Mouse (Mus musculus) c-Kit-negative CD71-positive TER-119-positive erythroid progenitor cells, embryonic 14.5 days (primary cell): ENCODE measurements around the gene Ticrr.

Experiments used
- DNase-seq: peaks from one replicate; pipeline ENCODE4 v3.0.0-alpha.2; 2013; ENCODE audit warnings: low read depth, low spot score

Gene Ticrr

DNA sequence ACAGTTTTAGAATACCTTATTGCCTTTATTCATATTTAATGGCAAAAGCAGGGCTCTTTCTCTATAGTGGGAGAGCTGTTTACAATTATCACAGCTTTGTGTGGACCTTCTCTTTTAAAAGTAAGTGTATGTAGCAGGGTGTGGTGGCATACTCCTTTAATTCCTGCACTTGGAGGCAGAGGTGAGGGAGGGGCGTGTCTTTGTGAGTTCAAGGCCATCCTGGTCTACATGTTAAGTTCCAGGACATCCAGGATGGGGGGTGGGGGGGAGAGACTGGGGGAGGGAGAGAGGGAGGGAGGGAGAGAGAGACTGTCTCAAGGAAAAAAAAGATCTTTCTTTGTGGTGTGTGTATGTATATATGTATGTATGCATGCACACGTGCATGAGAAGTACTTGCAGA lies 20.2 kb downstream of the Ticrr start:
- DNase-seq, result no peak

DNA sequence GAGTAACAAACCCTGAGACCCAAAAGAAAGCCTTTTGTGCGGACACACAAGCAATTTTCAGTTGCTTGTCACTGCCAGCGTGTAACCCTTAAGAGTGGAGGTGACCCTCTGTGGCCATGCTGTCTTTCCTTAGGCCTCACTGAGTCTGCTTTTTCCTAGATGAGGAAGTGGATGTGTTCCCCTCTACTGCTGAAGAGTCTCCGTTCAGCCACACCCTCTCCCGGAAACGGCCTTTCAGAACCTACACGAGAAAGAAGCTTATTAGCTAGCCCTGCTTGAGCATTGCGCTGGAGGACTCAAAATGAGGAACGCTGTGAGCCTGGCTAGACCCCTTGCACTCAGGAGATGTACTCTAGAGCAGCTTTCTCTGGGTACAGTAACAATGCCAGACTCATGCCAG lies 36.5 kb downstream of the Ticrr start:
- DNase-seq, result no peak

DNA sequence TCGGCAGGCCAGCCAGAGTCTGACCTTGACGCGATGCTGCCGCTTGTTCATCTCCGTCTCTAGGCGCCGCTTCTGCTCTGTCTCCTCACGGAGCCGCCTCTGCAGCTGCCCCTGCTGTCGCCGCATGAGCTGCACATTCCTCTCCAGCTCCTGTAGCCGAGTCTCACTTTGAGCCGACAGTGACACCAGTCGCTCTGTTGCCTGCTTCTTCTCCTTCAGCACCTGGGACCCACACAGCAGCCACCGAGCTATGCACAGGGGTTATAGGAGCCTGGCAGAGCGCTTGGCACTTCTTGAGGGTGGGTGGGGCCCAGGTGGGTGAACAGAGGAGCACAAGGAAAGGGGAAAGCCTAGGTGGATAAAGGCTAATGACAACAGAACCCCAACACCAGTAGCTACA lies 42.8 kb downstream of the Ticrr start:
- no peak for DNase-seq

DNA sequence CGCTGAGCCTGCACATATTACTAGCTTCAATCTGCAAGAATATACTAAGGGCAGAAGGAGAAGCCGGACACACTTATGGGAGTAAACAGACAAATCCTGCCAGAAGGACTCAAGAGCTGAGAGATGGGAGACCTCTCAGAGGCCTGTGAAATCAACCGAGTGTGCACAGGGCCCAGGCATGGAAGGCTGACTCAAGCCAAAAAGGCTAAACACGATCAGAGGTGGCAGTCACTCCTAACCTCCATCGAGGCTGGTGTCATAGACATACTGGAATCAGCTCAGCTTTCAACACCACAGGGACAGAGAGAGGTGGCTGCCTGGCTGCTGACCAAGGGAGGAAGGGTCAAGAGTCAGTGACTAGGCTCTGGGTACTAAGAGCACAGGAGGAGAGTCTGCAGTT lies 45.2 kb downstream of the Ticrr start:
- no peak for DNase-seq

DNA sequence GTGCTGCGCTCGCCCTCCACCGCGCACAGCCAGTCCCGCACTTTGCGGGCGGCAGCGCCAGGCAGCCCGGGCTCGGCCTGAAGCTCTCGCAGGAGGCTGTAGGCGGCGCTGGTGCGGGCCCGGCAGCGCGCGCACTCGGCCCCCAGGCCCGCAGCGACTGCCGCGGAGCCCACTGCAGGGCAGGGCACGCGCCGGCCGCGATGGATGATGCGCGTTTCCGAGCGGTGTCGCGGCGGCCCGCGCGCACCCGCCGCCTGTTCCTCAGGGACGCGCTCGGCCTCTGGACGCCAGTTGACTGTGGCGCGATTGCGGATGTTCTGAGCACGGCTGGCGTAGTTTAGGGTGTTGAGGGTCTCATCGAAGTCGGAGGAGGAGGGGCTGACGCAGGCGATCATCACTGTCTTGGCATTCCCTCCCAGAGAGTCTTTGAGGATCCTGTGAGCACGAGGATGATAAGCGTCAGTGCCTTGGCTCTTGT lies 50.2 kb downstream of the Ticrr start:
- DNase-seq, result no peak

DNA sequence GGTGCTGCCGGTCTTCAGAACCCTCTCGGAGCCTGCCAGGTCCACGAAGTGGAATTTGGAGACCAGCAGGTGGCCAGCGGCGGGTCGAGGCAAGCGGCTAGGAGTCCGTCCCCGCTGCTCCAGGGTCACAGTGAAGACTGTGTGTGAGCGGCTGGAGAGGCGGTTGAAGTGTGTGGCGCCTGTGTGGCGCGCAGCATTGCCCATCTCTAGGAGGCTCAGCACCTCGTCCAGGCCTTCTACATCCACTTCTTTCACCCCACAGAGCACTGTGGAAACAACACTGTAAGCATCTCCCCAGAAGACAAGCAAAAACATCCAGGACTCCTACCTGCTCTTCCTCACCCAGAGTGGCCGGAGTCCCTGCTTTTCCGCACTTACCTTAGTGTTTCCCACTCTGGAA lies 50.8 kb downstream of the Ticrr start:
- no peak for DNase-seq

DNA sequence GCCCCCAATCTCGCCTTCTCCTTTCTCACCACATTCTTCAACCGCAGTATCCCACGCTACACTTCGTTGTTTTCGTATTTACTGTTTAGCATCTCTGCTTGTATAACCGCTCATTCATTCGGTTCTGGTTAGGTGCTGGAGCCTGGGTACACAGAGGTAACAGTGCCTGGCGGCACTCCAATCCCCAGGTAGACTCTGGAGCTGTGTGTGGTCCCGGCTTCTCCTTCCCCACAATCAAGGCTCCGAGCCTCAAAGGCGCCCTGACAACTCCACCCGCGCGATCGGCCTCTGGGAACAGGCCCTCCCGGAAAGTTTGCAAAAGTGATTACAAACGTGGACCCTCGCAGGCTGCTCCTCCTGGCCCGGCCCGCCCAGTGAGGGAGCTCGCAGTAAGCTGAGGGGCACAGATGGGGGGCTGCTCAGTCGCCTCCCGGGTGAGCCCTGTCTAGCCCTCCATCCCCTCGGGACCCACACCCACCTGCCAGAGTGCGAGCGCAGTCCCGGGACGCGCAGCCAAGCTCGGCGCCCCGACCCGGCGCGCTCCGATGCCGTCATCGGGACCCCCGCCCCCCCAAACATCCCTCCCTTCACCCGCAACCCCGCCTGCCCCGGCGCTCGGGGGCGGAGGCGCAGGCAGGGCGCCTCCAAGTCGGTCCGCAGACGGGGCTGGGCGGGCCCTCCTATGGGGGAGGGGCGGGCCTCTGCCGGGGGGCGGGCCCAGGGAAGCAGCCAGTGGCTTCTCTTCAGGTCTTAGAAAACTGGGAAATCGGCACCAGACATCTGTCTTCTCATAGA lies 55.4 kb downstream of the Ticrr start, which contains the start of gene Kif7:
Kif7 (minus strand) TSS at position 534 of the 795 bp plus-strand sequence.
- DNase-seq, result no peak

DNA sequence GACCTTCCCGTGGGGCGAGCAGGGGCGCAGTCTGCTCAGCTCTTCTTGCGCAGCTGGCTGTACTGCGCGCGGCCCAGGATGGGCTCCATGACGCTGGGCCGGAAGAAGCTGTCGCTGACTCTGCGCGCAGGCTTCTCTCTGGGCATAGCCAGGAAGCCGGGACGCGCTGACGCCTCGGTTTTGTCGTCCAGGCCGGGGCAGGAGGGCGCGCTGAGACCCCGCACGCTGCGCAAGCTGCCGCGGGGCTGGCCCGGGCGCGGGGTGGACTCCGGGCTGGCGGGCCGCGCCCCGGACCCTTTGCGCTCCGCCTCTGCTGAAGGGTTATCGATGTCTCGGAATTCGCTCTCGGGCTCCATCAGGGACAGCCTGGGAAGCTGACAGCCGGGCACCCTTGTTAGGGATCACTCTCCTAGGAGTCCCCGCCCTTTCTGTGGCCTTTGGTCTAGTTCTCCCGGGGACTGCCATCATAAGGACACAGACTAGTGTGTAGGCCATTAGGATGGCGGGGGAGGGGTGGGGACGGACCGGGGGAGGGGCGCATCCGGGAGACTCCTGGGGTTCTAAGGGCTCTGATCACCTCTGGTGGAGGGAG lies 61.5 kb downstream of the Ticrr start:
- no peak for DNase-seq

DNA sequence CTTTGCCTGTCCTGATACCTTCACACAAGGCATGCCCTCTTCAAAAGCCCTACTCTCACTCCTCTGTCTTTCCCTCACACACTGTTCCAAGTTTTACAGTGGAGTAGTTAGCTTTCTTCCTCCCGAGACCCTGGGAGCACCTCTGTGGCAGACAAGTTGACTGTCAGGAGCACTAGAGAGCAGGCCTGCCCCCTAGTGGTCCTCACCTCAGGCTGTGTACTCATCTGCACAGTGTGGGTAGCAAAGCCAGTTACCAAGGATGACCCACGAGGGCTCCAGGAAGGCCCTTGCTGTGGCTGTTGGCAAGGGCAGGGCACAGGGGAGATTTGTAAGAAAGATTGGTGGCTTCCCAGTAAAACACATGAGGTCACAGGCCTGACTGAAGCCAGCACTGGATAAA lies 67.1 kb downstream of the Ticrr start:
- DNase-seq, result no peak

DNA sequence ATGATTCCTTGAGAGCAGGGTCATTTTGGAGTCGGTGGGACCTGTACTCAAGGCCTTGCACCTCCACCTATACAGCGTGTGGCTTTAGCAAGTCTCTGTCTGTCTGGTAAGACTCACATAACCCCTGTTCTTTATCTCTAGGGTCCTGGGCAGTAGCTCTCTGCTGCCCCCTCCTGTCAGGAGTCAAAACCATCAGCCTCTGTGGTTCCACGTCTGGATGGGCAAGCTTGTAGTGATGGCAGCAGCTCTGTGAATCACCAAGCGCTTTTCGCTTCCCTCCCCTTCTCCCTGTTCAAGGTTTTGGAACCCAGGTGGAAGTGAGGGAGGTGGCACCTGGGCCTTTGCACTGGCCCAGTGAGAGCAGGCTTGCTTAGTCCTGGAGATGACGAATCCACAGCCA lies 68.2 kb downstream of the Ticrr start:
- DNase-seq, result peak; percentile 17

DNA sequence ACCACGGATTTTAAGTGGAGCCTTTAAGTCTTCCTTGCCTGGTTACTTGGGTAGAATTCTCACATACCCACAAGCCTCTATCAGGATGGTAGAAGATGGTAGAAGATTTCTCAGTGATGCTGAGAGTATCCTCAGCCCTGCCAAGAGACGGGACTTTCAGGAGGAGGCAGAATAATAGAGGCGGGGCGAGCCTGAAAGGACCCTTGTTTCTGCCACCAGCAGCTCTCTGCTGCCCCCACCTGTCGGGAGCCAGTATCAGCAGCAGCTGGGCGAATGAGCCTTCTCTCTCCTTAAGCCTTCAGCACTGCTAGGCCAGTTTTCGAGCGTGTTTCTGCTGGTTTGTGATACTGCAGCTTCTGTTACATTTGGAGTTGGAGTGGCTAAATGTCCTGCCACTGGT lies 69.2 kb downstream of the Ticrr start:
- no peak for DNase-seq

DNA sequence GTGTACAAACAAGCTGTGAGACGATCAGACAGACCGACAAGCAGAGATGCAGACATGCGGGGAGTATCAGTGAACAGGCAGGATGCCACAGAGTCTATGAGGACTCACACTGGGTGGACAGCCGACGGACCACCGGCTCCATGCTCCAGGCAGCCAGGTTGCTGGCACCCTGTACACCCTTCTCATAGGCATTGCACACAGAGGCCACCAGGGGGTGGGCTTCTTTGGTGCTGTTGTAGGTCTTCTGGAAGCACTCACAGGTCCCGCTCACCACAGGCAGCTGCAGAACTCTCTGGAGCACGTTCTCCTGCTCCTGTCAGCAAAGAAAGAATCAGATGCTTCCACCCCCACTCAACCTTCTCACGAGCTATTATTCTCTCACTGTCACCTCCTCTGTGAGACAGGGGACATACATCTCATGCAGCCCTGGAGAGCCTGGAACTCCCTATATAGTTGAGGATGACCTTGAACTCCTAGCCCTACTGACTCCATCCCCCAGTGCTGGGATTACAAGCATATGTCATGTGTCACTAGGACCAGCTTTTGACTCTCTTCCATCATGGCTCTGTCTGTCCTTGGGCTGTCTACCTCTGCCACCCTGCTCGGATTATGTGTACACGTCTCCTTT lies 69.9 kb downstream of the Ticrr start:
- no peak for DNase-seq

DNA sequence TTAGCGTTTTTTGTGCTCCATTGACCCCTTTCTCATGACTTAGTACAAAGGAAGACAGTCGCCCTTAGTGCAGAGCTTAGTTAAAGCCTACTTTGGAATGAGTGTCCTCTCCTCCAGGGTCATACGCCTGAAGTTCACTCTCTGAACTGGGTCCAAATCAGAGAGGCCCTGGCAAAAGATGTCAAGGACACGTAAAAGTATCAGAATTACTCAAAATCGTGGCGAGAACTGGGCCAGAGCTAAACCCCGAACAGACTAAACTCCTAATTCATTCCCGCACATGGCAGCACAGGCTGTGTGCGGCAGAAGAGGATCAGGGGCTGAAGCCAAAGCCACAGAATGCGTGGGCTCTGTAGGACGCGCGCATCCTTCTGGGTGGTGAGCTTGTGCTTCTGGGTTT lies 71.4 kb downstream of the Ticrr start:
- no peak for DNase-seq

DNA sequence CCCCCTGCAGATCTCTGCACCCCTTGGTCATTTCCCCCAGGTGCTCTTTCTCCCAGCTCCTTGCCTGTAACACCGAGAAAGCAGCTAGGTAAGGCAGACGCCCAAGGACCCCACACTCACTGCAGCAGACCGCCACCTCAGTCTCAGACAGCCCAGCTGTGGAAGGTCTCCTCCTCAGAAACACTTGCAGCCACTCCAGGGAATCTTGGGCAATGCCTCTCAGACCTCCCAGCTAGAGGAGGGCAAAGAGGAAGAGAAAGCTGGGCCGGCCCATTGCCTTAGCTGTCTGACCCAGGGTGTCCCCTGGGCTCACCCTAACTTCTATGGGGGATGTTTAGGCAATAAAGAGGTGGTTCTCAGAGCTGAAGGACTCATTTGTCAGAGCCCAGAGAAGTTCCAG lies 72.6 kb downstream of the Ticrr start, which contains the start of gene Plin1:
Plin1 (minus strand) TSS at position 282 of the 400 bp plus-strand sequence.
- DNase-seq, result no peak

DNA sequence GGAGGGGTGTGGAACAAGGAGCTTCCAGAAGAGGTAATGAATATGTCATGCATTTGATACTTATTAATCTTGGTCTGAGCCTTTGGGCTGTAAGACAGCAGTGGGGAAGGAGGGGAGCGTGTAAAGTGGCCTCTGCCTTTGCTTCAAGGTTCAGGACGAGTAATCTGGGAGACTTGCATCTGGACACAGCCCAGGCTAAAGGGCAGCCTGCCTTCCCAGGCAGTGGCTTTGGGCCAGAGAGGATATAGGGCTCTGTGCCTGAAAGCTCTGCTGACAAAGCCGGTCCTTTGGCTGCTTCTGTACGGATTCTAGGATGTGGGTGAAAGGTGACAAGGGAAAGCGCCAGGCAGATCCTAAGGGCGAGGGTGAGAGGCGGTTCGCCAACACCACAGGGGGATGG lies 74.6 kb downstream of the Ticrr start:
- DNase-seq, result no peak

DNA sequence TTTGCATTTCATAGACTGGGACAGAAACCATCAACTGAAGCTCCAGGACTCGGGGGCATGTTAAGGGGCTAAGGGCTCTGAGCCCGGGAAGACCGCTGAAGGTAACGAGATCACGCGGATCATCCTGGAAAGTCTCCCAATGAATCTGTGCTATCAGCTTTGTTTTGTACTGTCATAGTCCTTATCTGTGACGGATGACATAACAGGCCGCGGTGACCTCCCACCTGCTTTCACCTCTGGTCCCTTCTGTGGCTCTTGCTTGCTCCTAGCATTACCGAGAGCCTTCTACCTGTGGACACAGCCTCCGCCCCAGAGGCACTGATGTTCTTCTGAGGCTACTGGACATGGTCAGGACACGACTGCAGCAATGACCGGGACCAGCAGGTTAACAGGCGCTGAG lies 76.5 kb downstream of the Ticrr start:
- no peak for DNase-seq

DNA sequence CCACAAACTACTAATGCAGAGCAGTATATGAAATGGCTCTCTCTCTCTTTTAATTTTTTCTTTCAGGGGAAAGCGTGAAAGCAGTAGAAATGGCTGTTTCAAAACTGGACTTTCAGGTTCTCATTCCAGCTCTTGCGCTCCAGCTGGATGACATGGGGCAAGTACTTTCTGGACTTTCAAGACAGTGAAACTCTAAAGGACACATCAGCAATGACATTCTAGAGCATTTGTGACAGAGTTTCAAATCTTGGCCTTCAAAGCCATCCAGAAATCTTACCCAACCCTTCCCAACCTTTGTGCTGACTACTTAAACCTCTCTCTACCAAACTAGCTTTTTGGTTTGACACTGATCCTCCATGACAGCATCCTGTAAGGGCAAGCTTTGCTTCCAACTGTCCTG lies 78.9 kb downstream of the Ticrr start:
- no peak for DNase-seq

DNA sequence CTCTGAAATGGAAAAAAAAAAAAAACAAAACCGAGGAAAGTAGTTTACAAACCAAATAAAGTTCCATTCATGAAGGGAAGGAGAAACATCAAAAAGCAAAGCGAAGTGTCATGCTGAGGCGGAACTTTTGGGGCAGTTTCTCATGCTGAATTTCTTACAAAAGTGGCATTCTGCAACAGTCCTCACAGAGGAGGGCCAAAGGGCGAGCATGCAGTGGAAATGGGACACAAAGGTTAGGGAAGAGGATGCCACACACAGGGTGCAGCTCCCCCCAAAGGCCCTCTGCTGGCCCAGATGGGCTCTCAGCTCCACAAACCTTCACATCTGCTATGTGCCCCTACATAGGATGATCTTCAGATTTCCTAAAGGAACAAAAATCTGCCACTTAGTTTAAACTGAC lies 80.3 kb downstream of the Ticrr start:
- DNase-seq, result no peak

DNA sequence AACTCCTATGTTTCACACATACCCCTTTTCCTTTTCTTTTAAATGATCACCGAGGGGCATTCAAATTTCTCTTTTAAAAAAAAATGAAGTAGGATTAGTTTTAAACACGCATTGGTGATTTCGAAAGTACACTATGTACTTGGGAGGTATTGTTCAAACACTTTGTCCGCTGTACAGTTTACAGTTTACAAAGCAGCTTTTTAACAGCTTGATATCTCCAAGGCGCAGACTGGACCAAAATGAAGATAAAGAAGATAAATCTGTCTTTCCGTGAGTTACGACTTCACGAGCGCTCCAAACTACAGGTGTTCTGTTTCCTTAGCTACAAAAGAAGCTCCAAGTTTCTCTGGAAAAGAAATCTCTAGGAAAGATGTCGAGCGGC lies 82.3 kb downstream of the Ticrr start:
- DNase-seq, result no peak

DNA sequence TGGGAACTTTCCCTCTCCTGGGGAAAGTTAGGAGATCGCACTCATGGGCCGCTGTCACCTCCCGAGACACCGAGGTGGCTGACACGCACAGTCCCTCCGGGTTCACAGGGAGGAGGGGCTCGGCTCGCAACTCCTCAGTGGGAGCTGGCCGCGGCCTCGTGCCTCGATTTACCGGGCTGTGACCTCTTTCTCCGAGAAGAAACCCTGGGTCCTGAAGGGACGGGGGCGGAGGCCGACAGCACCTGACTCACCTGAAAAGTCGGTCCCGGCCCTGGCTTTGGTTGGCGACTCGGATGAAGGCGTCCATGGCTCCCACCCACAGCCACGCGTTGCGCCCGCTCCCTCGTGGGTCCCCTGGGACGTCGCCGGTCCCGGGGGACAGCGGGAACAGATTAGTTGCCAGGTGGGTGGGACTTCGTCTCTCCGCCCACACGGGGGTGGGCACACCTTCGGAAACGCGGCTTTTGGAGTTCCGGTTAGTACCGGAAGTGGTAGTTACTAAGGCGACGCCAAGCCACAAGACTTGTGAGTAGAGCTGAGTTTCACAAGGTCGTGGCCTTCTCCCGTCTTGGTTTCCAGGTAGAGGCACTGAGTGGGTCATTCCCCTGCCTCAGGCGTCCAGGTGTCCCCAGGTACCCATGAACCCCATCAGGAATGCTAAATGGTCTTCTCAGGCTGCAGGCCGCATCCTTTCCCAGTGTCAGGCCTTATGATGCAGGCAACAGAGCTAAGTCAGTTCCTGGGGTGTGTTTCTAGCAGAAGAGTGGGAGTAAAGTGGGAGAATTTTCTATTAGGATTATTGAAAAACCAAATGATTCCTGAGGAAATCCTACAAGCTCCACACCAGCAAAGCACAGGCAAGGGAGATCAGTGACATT lies 82.9 kb downstream of the Ticrr start, which contains the start of the genes Pex11a and Wdr93:
Pex11a (minus strand) TSS at position 473 of the 878 bp plus-strand sequence.
Wdr93 (plus strand) TSS at position 505 of the 878 bp plus-strand sequence.
- no peak for DNase-seq

DNA sequence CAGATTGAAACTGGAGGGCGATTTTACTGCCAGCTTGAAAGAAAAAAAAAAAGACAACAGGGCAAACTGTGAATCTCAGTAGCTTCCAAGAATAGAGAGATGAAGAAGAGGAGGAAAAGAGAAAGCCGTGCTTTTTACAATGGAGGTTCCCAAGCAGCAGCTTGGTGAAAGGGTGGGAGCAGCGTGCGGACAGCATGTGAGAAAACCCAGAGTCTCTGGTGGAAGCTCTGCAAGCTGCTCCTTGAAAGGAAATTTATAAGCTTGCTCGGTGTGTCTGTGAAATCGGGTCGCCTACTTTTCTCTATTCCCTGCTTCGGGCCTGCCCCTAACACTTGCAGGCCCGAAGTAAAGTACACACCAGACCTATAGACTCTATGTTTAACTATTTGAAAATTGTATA lies 84.1 kb downstream of the Ticrr start:
- no peak for DNase-seq

DNA sequence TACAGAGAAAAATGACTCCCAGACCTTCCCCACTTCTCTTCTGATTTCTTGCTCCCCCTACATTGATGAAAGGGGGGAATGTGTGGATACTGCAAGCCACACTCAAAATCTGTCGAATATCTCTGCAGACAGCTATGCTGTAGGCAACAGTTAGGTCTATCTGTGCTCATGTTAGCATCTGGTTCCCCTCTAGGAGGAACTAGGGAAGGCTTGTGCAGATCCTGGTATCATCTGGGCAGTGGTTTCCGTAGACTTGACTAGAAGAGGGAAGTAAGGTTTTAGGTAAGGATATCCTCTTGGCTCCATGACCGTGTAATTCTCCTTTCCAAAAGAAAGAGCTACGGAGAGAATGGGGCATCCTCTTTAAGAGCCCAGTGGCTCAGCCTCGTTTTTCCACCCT lies 84.6 kb downstream of the Ticrr start:
- DNase-seq, result no peak
